Mouse (Mus musculus) heart, adult 9 months (tissue): ENCODE data around the gene Rabac1.
A peak's percentile ranks its signal among the peaks of the same experiment; 100 is the strongest.

ENCODE experiments used
- DNase-seq, 2 experiments: peaks; one replicate each; pipeline ENCODE4 v3.0.0; 2022; ENCODE audit warnings: low spot score in 2 of 2

The Rabac1 gene

DNA sequence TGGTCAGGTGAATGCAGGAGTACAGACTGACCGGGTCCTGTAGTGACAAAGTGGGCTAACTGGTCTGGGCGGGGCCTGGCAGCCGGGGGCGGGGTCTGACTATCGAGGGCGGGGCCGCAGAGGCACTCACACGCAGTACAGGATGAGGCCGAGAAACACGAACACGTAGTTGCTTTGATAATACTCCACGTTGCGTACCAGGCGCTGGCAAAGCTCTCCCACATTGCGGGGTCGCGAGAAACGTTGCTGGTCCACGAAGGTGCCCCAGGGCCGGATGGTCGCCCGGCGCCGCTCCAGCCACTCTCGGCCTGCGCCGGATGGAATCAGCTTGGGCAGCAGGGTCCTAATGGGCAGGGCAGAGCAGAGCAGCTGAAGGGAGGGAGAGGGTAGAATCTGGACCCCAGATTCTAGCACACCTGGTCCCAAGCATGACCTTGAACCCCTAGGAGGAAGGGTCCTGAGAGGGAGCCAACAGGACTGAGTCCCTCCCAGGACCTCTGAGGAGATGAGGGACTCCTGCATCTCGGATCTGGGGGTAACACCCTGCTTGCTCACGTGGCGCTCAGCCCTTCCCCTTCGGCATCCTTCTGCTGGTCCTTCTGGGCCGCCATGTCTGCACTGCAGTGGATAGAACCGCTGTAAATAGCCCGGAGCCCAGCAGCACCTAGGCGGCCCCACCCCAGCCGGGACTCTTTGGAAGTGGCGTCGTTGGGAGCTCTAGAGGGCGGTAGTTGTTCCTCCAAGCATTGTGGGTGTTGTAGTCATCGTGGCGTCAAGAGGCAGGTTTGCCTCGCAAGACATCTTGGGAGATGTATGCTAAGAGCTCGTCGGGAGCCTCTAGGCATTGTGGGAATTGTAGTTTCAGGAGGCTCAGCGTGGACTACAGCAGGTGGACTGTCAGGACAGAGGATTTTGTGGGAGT, at the start of gene Rabac1:
Rabac1 (minus strand) TSS at position 783 of the 922 bp plus-strand sequence.
- peak; percentile 97 to 98 for DNase-seq

DNA sequence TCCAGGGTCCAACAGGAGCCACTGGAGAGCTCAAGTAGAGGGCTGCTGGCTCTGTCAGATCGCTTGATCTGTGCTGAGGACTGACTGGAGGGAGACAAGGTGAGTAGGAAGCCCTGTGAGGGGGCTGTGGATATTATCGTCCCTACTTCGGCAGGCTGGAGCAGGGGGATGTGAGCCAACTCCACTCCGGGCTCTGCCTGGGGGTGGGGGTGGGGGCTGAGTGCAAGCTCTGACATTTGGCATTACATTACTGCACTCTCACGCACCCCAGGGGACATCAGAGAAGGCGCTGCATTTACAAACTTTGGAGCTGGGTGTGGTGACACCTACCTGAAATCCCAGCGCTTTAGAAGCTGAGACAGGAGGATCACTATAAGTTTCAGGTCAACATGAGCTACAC, 39.0 kb upstream of the Rabac1 start:
- DNase-seq = no peak

GRCm38 (mm10) chr7:25010090-25010913, 37.7 kb upstream of the Rabac1 start:
- DNase-seq = no peak

DNA sequence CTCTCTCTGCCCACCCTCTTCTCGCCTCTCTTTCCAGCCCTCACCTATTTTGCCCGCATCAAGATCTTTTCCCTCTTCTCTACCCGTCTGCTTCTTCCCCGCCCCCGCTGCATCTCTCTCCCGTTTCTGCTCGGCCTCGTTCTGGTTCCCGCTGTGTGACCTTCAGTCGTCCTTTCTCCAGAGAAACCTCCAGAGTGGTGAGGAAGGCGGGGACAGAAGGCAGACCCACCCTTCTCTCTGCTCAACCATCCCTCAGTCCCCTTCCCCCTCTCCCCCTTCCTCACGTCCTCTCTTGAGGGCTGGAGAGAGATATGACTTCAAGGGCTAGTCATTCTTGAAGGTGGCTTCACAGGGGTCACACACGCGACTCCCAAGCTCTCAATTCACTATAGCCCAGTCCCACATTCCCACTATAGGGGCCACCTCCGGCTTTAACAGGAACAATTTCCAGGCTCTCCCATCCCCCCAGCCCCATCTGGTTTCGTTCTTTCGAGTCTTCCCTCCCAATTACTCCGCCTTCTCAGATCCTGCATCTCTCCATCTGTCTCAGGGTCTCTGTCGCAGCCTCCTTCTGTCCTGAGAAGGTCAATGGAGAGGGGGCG, 36.6 kb upstream of the Rabac1 start:
- no peak for DNase-seq

GRCm38 (mm10) chr7:25008635-25009034, 36.1 kb upstream of the Rabac1 start:
- peak in 1 of 2 experiments; percentile 35 for DNase-seq

- no peak for DNase-seq
Observed at GRCm38 (mm10) chr7:25007609-25008374, 35.2 kb upstream of the Rabac1 start.

- no peak for DNase-seq
Observed at GRCm38 (mm10) chr7:25006586-25007364, 34.2 kb upstream of the Rabac1 start.

DNA sequence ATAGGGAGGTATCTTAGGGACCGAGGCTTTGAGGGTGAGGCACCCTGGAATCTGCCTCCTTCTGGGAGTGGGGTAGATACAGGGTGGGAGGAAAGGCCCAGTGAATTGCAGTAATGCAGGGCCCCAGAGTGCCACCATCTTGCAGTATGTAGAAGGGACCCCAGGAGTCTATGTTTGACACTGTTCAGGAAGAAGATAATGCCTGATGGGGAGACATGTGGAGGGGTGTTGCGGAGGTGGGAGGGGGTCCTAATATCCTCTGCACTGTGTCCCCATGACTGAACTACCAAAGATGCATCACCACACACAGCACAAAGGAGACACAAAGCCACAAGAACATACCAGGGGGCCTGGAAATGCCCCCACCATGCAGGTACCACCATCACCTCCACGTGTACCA, 33.6 kb upstream of the Rabac1 start:
- no peak for DNase-seq

DNA sequence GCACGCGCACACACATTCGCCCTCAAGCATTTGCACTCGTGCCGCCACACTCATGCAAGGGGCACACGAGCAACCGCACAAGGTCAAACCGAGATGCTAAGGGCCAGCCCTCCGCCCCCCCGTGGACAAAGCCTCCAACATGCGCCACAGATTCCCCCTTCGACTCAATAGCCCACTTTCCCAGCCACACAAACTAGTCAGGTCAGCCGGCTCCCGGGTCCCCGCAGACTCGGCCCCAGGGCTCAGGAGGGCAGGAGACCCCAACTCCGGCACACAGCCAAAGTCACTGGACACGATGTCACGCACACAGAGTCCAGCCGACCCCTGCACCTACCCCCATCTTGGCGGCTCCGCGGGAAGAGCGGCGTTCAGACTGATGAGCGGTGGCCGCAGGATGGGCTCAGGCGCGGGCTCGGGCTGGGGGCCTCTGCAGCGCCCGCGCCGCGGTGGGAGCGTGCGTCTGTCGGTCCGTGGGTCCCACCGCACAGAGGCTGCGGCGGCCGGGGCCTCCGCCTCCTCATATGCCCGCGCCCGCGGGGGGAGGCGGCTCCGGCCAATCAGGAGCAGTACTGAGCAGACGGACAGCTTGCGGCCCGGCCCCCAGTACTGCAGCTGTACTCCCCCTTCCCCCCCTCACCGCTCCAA, 33.0 kb upstream of the Rabac1 start, which contains the start of gene Atp1a3:
Atp1a3 (minus strand) TSS at position 538 of the 645 bp plus-strand sequence.
- no peak for DNase-seq

DNA sequence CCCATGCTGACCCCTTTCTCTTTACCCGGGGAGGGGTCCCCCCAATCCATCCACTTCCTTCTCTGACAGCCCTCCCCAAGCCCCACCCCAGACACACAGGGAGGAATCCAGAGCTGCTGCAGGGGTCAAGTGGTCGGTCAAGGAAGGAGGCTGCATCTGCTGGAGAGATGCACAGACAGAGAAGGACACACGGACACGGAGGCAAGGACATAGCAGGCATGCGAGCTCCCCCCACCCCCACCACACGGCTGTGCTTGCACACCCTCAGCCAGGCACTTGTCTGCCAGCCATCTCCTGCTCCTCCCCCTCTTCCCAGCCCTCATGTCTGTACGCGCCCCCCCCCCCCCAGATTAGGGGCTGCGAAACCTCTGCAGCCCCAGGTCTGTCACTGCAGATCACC, 32.3 kb upstream of the Rabac1 start:
- DNase-seq = no peak

DNA sequence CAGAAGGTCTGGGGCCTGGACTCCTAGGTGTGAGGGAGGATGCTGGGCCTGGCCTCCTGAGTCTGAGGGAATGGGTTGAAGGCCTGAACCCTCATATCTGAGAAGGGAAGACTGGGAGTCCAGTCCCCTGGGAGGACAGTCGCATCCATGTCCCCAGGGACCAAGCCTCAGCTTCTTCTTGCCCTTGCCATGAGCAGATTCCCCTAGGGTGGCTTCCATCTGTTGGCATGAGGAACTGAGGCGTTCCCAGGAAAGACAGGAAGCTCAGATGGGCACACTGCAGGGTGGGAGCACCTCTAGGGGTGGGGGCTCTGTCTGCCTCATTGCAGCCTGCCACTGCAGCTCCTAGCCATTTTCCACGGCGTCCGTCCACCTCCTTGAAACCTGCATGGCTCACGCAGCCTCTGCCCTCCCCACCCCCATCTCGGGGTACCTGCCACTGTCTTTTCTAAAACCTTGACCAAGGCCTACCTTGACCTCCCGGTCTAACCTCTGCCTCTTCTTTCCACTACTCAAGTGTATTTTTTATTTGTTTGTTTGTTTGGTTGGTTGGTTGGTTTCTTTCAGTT, 31.4 kb upstream of the Rabac1 start:
- DNase-seq = no peak

DNA sequence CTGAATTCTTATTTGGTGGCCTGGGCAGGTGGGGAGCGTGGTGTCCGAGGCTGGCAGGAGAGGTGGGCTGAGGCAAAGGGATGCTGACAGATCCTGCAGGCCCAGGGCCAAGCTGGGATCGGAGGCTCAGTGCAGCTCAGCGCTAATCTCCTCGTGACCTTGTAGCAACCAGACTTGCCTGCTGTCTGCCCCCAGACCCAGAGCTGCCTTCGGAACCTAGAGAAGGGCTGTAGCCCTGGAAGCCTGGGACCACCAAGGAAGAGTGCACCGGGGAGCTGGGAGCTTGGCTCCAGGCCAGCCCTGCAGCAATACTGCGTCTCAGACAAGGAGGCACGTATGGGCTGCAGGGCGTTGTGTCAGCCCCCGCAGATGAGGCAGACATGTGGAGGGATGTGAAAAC, 30.7 kb upstream of the Rabac1 start:
- no peak for DNase-seq

DNA sequence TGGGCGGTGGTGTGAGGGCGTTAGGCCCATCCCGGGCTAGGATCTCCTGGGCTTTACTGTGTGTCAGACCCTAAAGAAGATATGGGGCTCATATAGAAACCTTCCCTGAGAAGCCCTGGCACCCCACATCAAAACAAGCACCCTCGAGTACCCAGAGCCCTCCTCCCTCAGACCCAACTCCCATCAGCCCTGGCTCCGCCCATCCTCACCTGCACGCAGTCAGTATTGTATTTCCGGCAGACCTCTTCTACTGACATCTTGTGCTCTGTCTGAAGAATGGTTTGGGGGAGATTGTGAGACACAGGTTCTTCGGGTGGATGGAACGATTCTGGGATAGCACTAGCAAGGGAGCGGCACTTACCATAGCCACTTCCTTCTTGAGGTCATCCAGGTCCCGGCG, 28.2 kb upstream of the Rabac1 start:
- no peak for DNase-seq

- no peak for DNase-seq
Observed at GRCm38 (mm10) chr7:25000211-25000610, 27.7 kb upstream of the Rabac1 start.

GRCm38 (mm10) chr7:24993081-24993480, 20.5 kb upstream of the Rabac1 start:
- DNase-seq = no peak

DNA sequence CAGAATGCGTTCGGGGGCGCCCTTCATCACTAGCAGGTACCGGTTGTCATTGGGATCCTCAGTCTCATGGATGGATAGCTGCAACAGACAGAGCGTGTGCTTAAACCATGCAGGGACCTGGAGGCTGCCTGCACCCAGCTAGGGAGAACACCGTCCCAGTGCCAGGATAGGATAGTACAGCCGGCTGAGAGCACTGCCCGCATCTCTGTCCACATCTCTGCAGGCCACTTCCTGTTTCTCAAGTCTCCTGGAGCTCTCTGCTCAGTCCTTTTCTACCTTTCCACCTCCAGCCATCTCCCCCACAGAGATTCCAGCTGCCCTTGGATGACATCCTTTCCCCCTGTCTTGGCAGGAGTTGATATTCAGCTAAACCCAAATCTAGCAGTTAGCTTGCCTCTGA, 17.9 kb upstream of the Rabac1 start:
- no peak for DNase-seq

- no peak for DNase-seq
Observed at GRCm38 (mm10) chr7:24987941-24988340, 15.4 kb upstream of the Rabac1 start.

DNA sequence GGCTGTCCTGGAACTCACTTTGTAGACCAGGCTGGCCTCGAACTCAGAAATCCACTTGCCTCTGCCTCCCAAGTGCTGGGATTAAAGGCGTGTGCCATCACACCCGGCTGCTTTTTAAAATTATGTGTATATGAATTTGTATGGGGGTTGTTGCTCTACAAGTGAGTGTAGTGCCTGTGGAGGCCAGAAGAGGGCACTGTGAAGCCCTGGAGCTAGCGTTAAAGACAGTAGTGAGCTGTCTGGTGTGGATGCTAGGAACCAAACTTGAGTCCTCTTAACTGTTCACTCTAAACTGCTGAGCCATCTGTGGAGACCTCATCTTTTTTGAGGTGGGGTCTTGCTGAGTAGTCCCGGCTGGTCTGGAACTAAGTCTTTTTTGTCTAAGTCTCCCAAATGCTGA, 13.2 kb upstream of the Rabac1 start:
- DNase-seq = no peak

DNA sequence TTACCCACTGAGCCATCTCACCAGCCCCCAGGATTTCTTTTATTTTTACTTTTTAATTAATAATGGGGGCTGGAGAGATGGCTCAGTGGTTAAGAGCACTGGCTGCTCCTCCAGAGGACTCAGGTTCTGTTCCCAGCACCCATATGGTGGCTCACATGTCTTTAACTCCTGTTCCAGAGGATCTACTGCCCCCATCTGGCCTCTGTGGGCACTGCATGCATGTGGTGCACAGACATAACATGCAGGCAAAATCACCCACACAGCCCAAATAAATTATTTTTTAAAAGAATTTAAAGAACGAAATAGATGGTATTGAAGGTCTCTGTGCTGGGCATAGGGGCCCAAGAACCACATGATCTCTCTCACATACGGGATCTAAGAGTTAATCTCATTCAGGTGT, 11.8 kb upstream of the Rabac1 start:
- DNase-seq = no peak

DNA sequence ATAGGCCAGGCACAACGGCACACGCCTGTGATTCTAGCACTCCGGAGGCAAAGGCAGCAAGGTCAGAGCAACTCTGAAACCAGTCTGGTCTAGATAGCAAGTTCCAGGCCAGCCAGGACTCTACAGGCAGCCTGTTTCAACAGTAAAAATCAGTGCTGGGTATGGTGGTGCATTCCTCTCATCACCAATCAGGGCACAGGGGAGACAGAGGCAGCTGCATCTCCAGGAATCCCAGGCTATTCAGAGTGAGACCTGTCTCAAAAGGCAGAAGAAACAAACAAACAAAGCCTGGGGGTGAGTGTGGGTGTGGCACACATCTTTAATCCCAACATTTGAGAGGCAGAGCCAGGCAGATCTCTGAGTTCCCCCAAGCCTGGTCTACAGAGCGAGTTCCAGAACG, 10.8 kb upstream of the Rabac1 start:
- no peak for DNase-seq
